Mouse (Mus musculus) megakaryocyte, adult 5-6 weeks (primary cell): Measurements from ENCODE around the gene Egfl8. TPM values are rescaled to one million over a fixed set of nuclear protein-coding genes. Genes with fewer than 3 reads are reported as not detected.

Source experiments
- ATAC-seq: 2 replicates; pipeline ENCODE4 v1.8.0; 2016; ENCODE audit warnings: mild to moderate bottlenecking, inconsistent platforms; ENCODE audit not compliant: poor library complexity, severe bottlenecking
- total RNA-seq, 2 experiments: library from RNA; stranded (forward) in 1 of 2; stranded (reverse) in 1 of 2; fragments of 153-499, 151-499 nt in 1 of 2; fragments of 221-1000, 200-1000 nt in 1 of 2; gene quantifications; 2 replicates each; pipeline versions ENCODE4 v1.2.3 to v1.2.4; 2015 to 2017

The Egfl8 gene
- total RNA-seq (2015) (0.82 and 0.91 TPM in 2 replicates), total RNA-seq (2017) (0.57 and 5.0 TPM in 2 replicates)

GRCm38 (mm10) chr17:34615871-34616270 is at the start of gene Egfl8:
TSS of gene Egfl8 (minus strand) at chr17:34615971.
- no peak for ATAC-seq

DNA sequence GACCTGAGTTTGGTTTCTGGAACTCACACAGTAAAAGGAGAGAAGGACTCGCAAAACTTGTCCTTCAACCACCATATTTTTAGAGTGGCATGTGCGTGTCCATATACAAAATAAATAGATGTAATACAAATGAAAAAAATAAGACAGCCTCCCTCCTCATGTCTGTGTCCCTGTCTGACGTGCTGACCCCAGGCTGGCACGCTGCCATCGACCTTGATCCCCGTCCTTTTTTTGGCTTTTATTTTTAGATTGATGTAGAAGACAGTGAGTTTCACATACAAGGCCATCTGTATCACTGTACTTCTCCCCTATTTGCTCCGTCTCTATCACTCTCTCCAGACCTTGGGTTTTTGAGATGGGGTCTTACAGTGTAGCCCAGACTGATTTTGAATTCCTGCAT is 48.7 kb upstream of the Egfl8 start:
- no peak for ATAC-seq

- no peak for ATAC-seq
Observed at GRCm38 (mm10) chr17:34663558-34663957, 47.8 kb upstream of the Egfl8 start.

GRCm38 (mm10) chr17:34662978-34663377 is 47.2 kb upstream of the Egfl8 start:
- no peak for ATAC-seq

DNA sequence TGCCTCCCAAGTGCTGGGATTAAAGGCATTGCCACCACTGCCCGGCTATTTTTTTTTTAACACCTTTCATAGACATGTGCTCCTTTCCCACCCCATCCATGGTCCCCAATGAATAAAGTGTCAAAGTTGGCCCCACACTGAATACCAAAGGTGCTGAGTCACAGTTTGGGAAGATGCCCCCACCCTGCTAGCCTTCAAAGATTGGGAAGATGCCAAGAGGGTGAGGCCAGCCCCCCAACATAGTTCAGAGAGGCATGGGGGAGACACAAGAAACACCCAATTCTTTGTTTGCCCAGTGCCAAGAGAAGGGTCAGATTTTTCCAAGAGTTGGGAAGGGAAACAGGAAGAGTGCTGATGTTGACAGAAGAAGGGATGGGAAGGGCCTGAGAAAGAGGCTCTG is 46.7 kb upstream of the Egfl8 start:
- no peak for ATAC-seq

- no peak for ATAC-seq
Observed at GRCm38 (mm10) chr17:34661121-34661591, 45.4 kb upstream of the Egfl8 start.

GRCm38 (mm10) chr17:34660259-34660820 is 44.6 kb upstream of the Egfl8 start:
- no peak for ATAC-seq

- no peak for ATAC-seq
Observed at GRCm38 (mm10) chr17:34659897-34660214, 44.1 kb upstream of the Egfl8 start.

DNA sequence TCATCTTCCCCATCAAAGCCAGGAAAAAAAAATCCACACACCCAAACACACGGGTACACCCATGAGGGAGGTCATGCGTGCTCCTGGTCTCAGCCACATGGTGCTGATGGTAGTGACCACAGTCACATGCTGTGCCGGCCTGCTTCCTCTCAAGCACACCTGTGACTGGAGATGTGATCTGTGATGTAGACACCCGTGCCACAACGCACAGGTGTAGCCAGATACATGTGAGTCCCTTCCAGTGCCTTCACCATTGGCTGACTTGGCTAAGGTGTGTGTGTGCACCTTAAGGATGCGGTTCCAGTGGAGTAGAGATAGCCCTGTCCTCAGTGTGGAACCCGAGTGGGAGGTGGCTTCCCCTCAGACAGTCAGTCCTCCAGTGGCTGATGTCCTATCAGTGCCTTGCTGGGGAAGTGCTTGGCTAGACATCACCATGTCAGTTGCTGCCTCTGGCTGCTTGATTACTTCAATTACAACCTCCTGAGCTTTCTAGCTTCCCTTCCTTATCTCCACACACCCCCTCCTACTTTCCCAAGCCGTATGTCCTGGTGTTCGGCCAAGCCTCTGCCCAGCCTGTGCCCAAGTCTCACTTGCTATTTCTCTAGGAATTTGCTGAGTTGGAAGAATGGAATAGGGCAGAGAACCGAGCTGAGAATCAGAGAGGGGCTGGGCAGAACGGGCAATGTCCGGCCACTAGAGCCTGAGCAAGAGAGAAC is 43.6 kb upstream of the Egfl8 start:
- no peak for ATAC-seq

DNA sequence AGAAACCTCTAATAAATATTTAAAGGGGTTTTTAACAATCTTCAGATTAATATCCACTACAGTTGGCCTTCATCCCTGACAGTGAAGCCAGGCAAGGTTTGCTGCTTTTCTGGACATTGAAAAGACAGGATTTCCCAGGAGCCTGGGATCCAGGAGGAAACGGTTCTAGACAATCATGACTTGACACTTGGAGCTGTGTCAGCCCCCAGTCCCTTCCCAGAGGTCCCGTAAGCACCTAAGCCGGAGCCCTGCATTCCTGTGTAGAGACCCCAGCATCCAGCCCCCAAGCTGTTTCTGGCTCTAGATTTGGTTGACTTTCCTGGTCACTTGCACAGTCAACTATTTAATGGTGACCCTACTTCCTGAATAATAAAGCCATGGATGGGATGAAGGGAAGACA is 42.8 kb upstream of the Egfl8 start:
- ATAC-seq, result no peak

DNA sequence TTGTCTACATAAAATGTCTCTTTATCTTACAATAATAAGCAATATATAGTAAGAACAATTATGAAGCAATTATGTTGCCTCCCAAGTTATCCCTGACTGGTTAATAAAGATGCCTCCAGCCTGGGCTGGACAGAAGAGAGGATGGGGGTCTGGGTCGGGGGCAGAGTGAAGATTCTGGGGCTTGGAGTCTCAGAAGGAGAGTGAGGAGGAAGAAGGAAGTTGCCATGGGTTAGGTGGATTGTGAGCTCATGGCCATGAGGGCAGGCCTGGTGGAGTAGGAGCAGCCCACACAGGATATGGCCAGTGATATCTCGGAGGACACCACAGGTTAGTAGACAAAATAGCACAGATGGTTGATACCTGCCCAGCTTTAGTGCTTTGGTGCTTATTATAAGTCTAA is 42.4 kb upstream of the Egfl8 start:
- ATAC-seq, result no peak

GRCm38 (mm10) chr17:34657271-34657670 is 41.5 kb upstream of the Egfl8 start:
- no peak for ATAC-seq

DNA sequence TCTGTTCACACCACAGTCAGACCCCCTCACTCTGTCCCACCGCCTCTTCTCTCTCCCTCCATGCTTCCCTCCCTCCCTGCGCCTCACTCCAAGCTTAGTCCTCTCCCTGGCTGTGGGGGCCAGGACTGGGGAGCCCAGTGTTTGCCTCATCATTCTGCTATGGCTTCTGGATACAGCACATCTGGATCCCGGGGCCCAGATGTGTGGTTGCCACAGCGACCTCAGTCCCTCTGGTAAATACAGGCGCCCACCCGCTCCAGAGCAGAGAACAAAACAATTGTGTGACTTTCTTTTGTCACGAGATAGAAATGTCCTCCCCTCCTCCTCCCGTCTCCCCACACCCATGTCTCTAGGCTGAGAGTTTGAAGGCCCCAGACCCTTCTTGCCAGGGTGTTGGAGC is 40.9 kb upstream of the Egfl8 start:
- ATAC-seq, result no peak

DNA sequence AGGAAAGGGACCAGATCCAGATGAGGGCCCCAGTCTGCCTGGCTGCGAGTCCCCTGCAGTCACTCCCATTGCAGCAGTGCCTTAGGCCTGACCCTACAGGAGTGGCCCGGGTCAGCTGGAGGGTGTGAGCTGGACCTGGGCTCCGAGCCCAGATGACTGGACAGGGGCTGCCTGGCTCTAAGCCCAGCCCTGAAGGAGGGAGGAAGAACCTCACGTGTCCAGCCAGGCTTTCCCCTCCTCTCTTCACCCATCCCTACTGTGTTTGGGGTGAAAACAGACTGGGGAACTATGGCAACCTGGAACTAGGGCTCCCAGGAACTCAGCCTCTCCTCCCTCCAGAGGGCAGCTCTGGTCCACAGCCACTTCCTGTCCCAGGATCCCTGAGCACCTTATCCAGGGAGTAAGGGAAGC is 39.8 kb upstream of the Egfl8 start:
- no peak for ATAC-seq

DNA sequence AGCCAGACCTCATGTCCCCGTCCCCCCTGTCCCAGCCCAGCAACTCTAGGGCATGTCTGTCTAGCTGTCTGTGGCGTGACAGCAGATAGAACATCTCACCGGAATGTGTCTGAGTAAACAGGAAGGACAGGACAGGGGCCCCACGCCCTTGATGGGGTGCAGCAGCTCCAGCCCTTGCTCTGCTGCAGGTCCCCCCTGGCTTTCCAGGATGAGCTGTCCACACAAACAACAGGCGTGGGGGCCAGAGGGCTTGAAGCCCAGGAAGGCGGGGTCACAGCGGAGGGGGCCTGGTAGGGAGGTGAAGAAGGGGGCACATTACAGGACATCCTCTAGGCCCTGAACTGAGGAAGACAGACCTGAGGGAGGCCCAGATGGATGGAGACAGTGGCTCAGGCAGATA is 39.4 kb upstream of the Egfl8 start:
- ATAC-seq, result no peak

DNA sequence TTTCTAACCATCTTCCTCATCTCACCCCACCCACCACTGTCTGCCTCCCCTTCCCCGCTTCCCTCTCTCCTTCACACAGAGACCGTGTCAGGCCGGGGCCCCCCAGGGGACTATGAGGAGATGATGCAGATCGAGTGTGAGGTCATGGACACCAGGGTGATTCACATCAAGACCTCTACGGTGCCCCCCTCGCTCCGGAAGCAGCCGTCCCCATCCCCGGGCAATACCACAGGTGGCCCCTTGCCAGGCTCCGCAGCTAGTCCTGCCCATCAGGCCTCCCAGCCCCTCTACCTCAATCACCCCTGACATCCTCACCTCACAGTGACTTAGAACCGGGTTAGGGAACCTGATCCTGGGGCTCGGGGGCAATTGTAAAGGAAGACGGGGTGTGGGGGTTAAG is 38.6 kb upstream of the Egfl8 start:
- ATAC-seq, result no peak

GRCm38 (mm10) chr17:34653746-34654285 is 38.0 kb upstream of the Egfl8 start:
- ATAC-seq, result peak; percentile 46

DNA sequence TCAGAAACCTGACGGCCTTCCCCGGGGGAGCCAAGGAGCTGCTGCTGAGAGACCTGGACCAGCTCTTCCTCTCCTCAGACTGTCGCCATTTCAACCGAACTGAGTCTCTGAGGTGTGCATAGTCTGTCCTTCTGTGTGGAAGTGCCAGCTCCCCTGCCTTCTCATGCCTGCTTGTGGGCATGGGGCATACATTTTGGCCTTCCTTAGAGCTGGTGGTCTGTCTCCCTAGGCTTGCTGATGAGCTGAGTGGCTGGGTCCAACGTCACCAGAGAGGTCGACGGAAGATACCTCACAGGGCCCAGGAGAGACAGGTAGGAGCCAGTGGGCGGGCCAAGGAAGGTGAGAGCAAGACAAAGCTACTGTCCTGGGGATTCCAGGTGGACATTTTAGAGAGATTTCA is 37.2 kb upstream of the Egfl8 start:
- ATAC-seq, result no peak

GRCm38 (mm10) chr17:34652546-34652945 is 36.8 kb upstream of the Egfl8 start:
- no peak for ATAC-seq

GRCm38 (mm10) chr17:34651507-34652221 is 35.9 kb upstream of the Egfl8 start:
- 0 out of 2 replicates have a peak, but pooled peaks have one; percentile 27 for ATAC-seq

GRCm38 (mm10) chr17:34650781-34651180 is 35.0 kb upstream of the Egfl8 start:
- no peak for ATAC-seq
